Mouse (Mus musculus): ENCODE data around the gene Bpifc. TPM values are rescaled to one million over a fixed set of nuclear protein-coding genes. Genes with fewer than 3 reads are reported as not detected.

Bpifc gene
- polyA plus RNA-seq, 1 experiment from 2014 or later = 0.05 TPM

GRCm38 (mm10) chr10:86022474-86022816 lies 10.8 kb upstream of the Bpifc start:
- Histone ChIP-seq H3K9ac (ENCODE audit: low read depth, low read length) (peak overlapping the region; percentile 75), H3K9me3 (ENCODE audit: control insufficient read depth, low read length) (no peaks in the 10 kb centered on the region), H3K27me3 (replicated peaks; ENCODE audit: control insufficient read depth, insufficient read depth, low read length) (no peaks in the 10 kb centered on the region), H3K4me2 (ENCODE audit: low read length) (peak overlapping the region; percentile 89), H3K4me3 (ENCODE audit: low read length) (peak overlapping the region; percentile 95), H3K36me3 (ENCODE audit: control insufficient read depth, insufficient read depth, low read length) (no peaks in the 10 kb centered on the region), H3K27ac (ENCODE audit: low read depth, low read length) (peak overlapping the region; percentile 82; the same call in 1 of the 2 replicates), H3K4me1 (ENCODE audit: control insufficient read depth, insufficient read depth, low read depth, low read length) (peaks cover 10% of the 10 kb centered on the region)
- 8% methylated on average over 6 of the region's 6 CpGs for WGBS
- ATAC-seq = peak; percentile 4; the same call in 1 of the 2 replicates

DNA sequence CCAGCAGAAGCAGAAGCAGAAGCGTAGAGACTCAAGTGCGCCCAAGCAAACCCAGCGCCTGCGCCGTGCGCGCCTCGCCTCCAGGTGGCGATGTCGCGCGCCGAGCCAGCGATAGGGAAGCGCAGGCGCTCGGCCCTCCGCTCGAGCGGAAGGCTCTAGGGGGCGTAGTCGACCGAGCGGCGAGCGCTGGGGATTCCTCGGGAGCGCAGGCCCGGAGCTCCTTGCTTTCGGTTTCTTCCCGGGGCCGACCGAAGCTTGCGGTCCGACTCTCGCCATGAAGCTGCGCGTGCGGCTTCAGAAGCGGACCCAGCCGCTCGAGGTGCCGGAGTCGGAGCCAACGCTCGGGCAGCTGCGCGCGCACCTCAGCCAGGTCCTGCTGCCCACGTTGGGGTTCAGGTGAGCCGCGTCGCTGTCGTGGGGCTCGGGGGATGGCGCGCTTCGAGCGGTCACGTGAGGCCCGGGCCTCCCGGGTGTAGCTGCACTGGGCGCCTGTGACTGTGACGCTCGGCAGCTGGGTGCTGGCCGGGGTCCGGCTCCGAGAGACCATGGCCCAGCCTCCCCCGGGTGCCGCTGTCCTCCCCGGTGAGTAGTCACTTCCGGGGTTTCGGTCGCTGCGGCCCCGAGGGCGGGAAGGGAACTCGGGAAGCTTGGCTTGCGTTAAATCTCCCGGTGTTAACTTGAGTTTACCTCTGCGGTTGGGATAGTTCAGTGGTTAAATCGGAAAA lies 10.2 kb upstream of the Bpifc start, which contains the start of gene Fbxo7:
Gene Fbxo7 (plus strand): TSS at position 224 of the 725 bp plus-strand sequence.
- Histone ChIP-seq H3K36me3 (ENCODE audit: control insufficient read depth, insufficient read depth, low read length) (no peaks in the 10 kb centered on the region), H3K4me2 (ENCODE audit: low read length) (peak within 1 kb of the TSS; percentile 89), H3K9me3 (ENCODE audit: control insufficient read depth, low read length) (no peaks in the 10 kb centered on the region), H3K4me1 (ENCODE audit: control insufficient read depth, insufficient read depth, low read depth, low read length) (peaks cover 10% of the 10 kb centered on the region), H3K9ac (ENCODE audit: low read depth, low read length) (peak within 1 kb of the TSS; percentile 75), H3K27me3 (replicated peaks; ENCODE audit: control insufficient read depth, insufficient read depth, low read length) (no peaks in the 10 kb centered on the region), H3K4me3 (ENCODE audit: low read length) (peak within 1 kb of the TSS; percentile 95), H3K27ac (ENCODE audit: low read depth, low read length) (peak within 1 kb of the TSS; percentile 82)
- under 1% methylated on average over 82 of the region's 82 CpGs for WGBS
- ATAC-seq = peak; percentile 98

DNA sequence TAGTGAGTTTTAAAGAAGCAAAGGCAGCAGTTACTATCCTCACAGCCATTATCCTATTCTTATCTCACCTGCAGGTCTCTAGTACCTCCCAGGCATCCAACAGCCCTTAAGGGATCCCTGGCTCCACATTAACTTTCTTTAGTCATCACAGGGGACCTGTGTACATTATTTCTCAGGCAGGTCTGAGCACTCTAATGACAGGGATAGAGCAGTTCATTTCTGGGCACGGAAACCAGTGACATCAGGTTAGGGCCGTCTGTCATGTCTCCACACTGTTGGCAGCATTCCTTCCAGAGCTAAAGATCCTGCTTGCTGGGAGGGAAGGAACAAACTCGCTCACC lies 9.7 kb upstream of the Bpifc start:
- H3K27ac ChIP-seq (ENCODE audit: low read depth, low read length) = no peak overlapping the region
- WGBS = 0% methylated on average over 3 of the region's 3 CpGs

DNA sequence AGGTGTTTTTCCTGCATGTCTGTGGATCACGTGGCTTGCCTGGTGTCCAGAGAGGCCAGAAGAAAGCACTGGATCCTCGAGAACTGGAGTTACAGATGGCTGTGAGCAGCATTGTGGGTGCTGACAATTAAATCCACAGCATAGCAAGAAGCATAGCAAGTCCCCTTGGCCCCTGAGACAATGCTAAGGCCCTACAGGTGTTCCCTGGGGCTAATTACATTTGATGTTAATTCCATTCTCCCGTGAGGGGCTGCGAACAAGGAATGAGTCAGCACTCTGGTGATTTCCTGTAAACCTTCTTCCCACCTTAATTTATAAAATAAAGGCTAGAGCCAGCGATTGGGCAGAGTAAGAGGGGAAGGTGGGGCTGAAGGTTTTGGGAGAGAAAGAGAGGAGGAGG lies 7.1 kb upstream of the Bpifc start:
- H3K9me3 ChIP-seq (ENCODE audit: control insufficient read depth, low read length) = no peaks in the 10 kb centered on the region
- H3K27me3 ChIP-seq (replicated peaks; ENCODE audit: control insufficient read depth, insufficient read depth, low read length) = no peaks in the 10 kb centered on the region
- H3K4me2 ChIP-seq (ENCODE audit: low read length) = no peak overlapping the region
- no peak overlapping the region for H3K27ac ChIP-seq (ENCODE audit: low read depth, low read length)
- no peaks in the 10 kb centered on the region for H3K36me3 ChIP-seq (ENCODE audit: control insufficient read depth, insufficient read depth, low read length)
- H3K4me1 ChIP-seq (ENCODE audit: control insufficient read depth, insufficient read depth, low read depth, low read length) = peaks cover 10% of the 10 kb centered on the region
- ATAC-seq = no peak
- no peak overlapping the region for H3K4me3 ChIP-seq (ENCODE audit: low read length)
- 37% methylated on average over 5 of the region's 5 CpGs for WGBS
- H3K9ac ChIP-seq (ENCODE audit: low read depth, low read length) = no peak overlapping the region

More for the DNA sequence above, 9.7 kb upstream of the Bpifc start:
- H3K27me3 ChIP-seq (replicated peaks; ENCODE audit: control insufficient read depth, insufficient read depth, low read length) = no peaks in the 10 kb centered on the region
- H3K4me2 ChIP-seq (ENCODE audit: low read length) = peak overlapping the region; percentile 89
- H3K4me3 ChIP-seq (ENCODE audit: low read length) = peak overlapping the region; percentile 95
- peaks cover 10% of the 10 kb centered on the region for H3K4me1 ChIP-seq (ENCODE audit: control insufficient read depth, insufficient read depth, low read depth, low read length)
- H3K9me3 ChIP-seq (ENCODE audit: control insufficient read depth, low read length) = no peaks in the 10 kb centered on the region
- no peak overlapping the region for H3K9ac ChIP-seq (ENCODE audit: low read depth, low read length)
- H3K36me3 ChIP-seq (ENCODE audit: control insufficient read depth, insufficient read depth, low read length) = no peaks in the 10 kb centered on the region
- no peak for ATAC-seq

DNA sequence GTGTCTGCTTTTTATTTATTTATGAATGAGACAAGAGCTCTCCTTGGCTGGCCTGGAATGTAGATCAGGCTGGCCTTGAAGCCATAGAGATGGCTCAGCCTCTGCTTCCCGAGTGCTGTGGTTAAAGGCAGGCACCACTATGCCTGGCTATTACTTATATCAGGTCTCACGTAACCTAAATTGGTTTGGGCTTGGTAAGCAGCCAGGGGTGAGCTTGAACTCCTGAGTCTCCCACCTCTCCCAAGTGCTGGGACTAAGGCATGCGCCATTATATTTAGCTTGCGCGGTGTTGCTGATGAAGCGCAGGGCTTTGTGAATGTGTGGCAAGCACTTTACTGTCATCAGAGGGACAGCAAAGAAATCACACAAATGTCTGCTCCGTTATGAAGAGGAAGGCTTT lies 6.1 kb upstream of the Bpifc start:
- Histone ChIP-seq H3K27me3 (replicated peaks; ENCODE audit: control insufficient read depth, insufficient read depth, low read length) (no peaks in the 10 kb centered on the region), H3K4me3 (ENCODE audit: low read length) (no peak overlapping the region), H3K4me1 (ENCODE audit: control insufficient read depth, insufficient read depth, low read depth, low read length) (peaks cover 8% of the 10 kb centered on the region), H3K27ac (ENCODE audit: low read depth, low read length) (no peak overlapping the region), H3K9ac (ENCODE audit: low read depth, low read length) (no peak overlapping the region), H3K36me3 (ENCODE audit: control insufficient read depth, insufficient read depth, low read length) (no peaks in the 10 kb centered on the region), H3K9me3 (ENCODE audit: control insufficient read depth, low read length) (no peaks in the 10 kb centered on the region), H3K4me2 (ENCODE audit: low read length) (no peak overlapping the region)
- WGBS = 93% methylated on average over 7 of the region's 7 CpGs
- ATAC-seq = no peak

GRCm38 (mm10) chr10:86011172-86011571 lies 523 bp downstream of the Bpifc start:
- Histone ChIP-seq H3K4me3 (ENCODE audit: low read length) (no peak overlapping the region), H3K27ac (ENCODE audit: low read depth, low read length) (no peak overlapping the region), H3K4me1 (ENCODE audit: control insufficient read depth, insufficient read depth, low read depth, low read length) (no peaks in the 10 kb centered on the region), H3K27me3 (replicated peaks; ENCODE audit: control insufficient read depth, insufficient read depth, low read length) (no peaks in the 10 kb centered on the region), H3K9ac (ENCODE audit: low read depth, low read length) (no peak overlapping the region), H3K9me3 (ENCODE audit: control insufficient read depth, low read length) (no peaks in the 10 kb centered on the region), H3K36me3 (ENCODE audit: control insufficient read depth, insufficient read depth, low read length) (no peaks in the 10 kb centered on the region), H3K4me2 (ENCODE audit: low read length) (no peak overlapping the region)
- 86% methylated on average over 2 of the region's 2 CpGs for WGBS
- no peak for ATAC-seq

GRCm38 (mm10) chr10:86010636-86011035 lies 1.1 kb downstream of the Bpifc start:
- H3K36me3 ChIP-seq (ENCODE audit: control insufficient read depth, insufficient read depth, low read length) = no peaks in the 10 kb centered on the region
- ATAC-seq = no peak
- no peak overlapping the region for H3K4me2 ChIP-seq (ENCODE audit: low read length)
- no peaks in the 10 kb centered on the region for H3K9me3 ChIP-seq (ENCODE audit: control insufficient read depth, low read length)
- no peaks in the 10 kb centered on the region for H3K4me1 ChIP-seq (ENCODE audit: control insufficient read depth, insufficient read depth, low read depth, low read length)
- H3K27ac ChIP-seq (ENCODE audit: low read depth, low read length) = no peak overlapping the region
- H3K4me3 ChIP-seq (ENCODE audit: low read length) = no peak overlapping the region
- WGBS = 61% methylated on average over 6 of the region's 6 CpGs
- no peak overlapping the region for H3K9ac ChIP-seq (ENCODE audit: low read depth, low read length)
- no peaks in the 10 kb centered on the region for H3K27me3 ChIP-seq (replicated peaks; ENCODE audit: control insufficient read depth, insufficient read depth, low read length)

- H3K27me3 ChIP-seq (replicated peaks; ENCODE audit: control insufficient read depth, insufficient read depth, low read length) = no peaks in the 10 kb centered on the region
- no peak for ATAC-seq
- no peaks in the 10 kb centered on the region for H3K9me3 ChIP-seq (ENCODE audit: control insufficient read depth, low read length)
- no peak overlapping the region for H3K9ac ChIP-seq (ENCODE audit: low read depth, low read length)
- H3K4me2 ChIP-seq (ENCODE audit: low read length) = no peak overlapping the region
- H3K36me3 ChIP-seq (ENCODE audit: control insufficient read depth, insufficient read depth, low read length) = no peaks in the 10 kb centered on the region
- WGBS = 89% methylated on average over 2 of the region's 2 CpGs
- H3K27ac ChIP-seq (ENCODE audit: low read depth, low read length) = no peak overlapping the region
- H3K4me3 ChIP-seq (ENCODE audit: low read length) = no peak overlapping the region
- no peaks in the 10 kb centered on the region for H3K4me1 ChIP-seq (ENCODE audit: control insufficient read depth, insufficient read depth, low read depth, low read length)
Observed at GRCm38 (mm10) chr10:86009688-86010087, 2.0 kb downstream of the Bpifc start.

DNA sequence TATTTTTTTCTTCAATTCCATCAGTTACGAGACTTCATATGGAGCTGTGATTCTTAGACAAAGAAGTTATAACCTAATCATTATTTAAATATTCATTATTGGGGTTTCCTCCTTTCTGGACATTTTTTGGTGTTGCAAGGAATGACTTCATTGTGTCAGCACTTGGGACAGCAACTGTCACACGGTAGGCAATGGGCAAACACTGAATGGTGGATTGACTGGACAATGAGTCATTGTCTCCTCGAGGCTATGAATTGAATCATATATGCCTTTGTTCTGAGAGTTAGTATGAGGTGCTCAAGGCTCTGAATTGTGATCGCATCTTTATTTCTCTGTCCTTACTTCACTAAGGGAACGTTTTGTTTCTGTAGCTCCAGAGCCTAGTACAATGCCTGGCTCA lies 5.2 kb downstream of the Bpifc start:
- H3K27ac ChIP-seq (ENCODE audit: low read depth, low read length) = no peak overlapping the region
- no peaks in the 10 kb centered on the region for H3K9me3 ChIP-seq (ENCODE audit: control insufficient read depth, low read length)
- H3K4me2 ChIP-seq (ENCODE audit: low read length) = no peak overlapping the region
- WGBS = 68% methylated on average over 5 of the region's 5 CpGs
- ATAC-seq = no peak
- H3K9ac ChIP-seq (ENCODE audit: low read depth, low read length) = no peak overlapping the region
- H3K27me3 ChIP-seq (replicated peaks; ENCODE audit: control insufficient read depth, insufficient read depth, low read length) = no peaks in the 10 kb centered on the region
- H3K4me1 ChIP-seq (ENCODE audit: control insufficient read depth, insufficient read depth, low read depth, low read length) = no peaks in the 10 kb centered on the region
- no peak overlapping the region for H3K4me3 ChIP-seq (ENCODE audit: low read length)
- no peaks in the 10 kb centered on the region for H3K36me3 ChIP-seq (ENCODE audit: control insufficient read depth, insufficient read depth, low read length)
